ENCODE assay signal across 16 mouse cellular contexts in genomic region chr6:54906053-54907040, GRCm38 (mm10).
DNase-seq lines count a peak whose midpoint lies in the region; ATAC-seq and TF ChIP-seq lines count a peak whose summit lies in the region.
"Had no signal": no experiment of that assay in that cellular context is flagged by ENCODE, and none has a peak within 500 bp of the region (broad histone marks: within the 10 kb centered on the region; RNA-seq: fewer than 3 reads in every experiment).

No protein-coding gene starts in this region.

- WGBS in hindbrain, postnatal 0 days, result 88% methylated on average over 10 of the region's 10 CpGs
- 88% methylated on average over 10 of the region's 10 CpGs for WGBS in hindbrain, embryonic 14.5 days
- WGBS in neural tube, embryonic 12.5 days, result 78% methylated on average over 10 of the region's 10 CpGs
- 90% methylated on average over 10 of the region's 10 CpGs for WGBS in forebrain, embryonic 10.5 days

- no peaks in the 10 kb centered on the region for H3K27me3 ChIP-seq in hindbrain, postnatal 0 days (ENCODE audit: insufficient read depth, low read length)
- no peaks in the 10 kb centered on the region for H3K27me3 ChIP-seq in hindbrain, embryonic 14.5 days (ENCODE audit: control insufficient read depth, insufficient read depth, low read length)
- H3K27me3 ChIP-seq in neural tube, embryonic 12.5 days (replicated peaks), result no peaks in the 10 kb centered on the region
- no peaks in the 10 kb centered on the region for H3K27me3 ChIP-seq in forebrain, embryonic 10.5 days (ENCODE audit: poor library complexity, severe bottlenecking)
- H3K27me3 ChIP-seq: midbrain, embryonic 12.5 days; Patski had no signal

- intact Hi-C loops in gastrocnemius, postnatal 14 days (cut with DNase I; ENCODE audit: low total_unique reads), result no loop called here

- no peaks in the 10 kb centered on the region for H3K9me3 ChIP-seq in hindbrain, postnatal 0 days (ENCODE audit: low read length)
- H3K9me3 ChIP-seq in hindbrain, embryonic 14.5 days (ENCODE audit: control insufficient read depth, low read length), result no peaks in the 10 kb centered on the region
- H3K9me3 ChIP-seq in neural tube, embryonic 12.5 days, result no peaks in the 10 kb centered on the region
- H3K9me3 ChIP-seq in forebrain, embryonic 10.5 days, result no peaks in the 10 kb centered on the region
- H3K9me3 ChIP-seq: midbrain, embryonic 12.5 days had no signal

- DNase-seq in hindbrain, postnatal 0 days (ENCODE audit: low spot score), result no peak
- no peak for DNase-seq in hindbrain, embryonic 14.5 days (ENCODE audit: low spot score)
- peak; percentile 47 for DNase-seq in brain, adult 2 months (ENCODE audit: low read depth, low spot score)
- DNase-seq in gastrocnemius, postnatal 14 days, result peak; percentile 68
- no peak for DNase-seq in cerebellum, adult 11 months
- no peak for DNase-seq in kidney, adult 8-10 months
- DNase-seq in forebrain, embryonic 10.5 days (ENCODE audit: extremely low spot score, low spot score), result no peak
- DNase-seq: adrenal gland, postnatal 36 days; cerebellum, postnatal 14 days; lung, postnatal 14 days; spleen, adult 18-20 months; thymus, adult 18-20 months had no signal

- H3K4me2 ChIP-seq in hindbrain, postnatal 0 days (ENCODE audit: low read depth, low read length), result no peak overlapping the region
- H3K4me2 ChIP-seq in hindbrain, embryonic 14.5 days (replicated peaks), result no peak overlapping the region
- H3K4me2 ChIP-seq in neural tube, embryonic 12.5 days (replicated peaks), result no peak overlapping the region
- H3K4me2 ChIP-seq: midbrain, embryonic 12.5 days had no signal

- H3K36me3 ChIP-seq in hindbrain, postnatal 0 days (ENCODE audit: insufficient read depth, low read length), result no peaks in the 10 kb centered on the region
- H3K36me3 ChIP-seq in hindbrain, embryonic 14.5 days (replicated peaks; ENCODE audit: control insufficient read depth, insufficient read depth), result no peaks in the 10 kb centered on the region
- H3K36me3 ChIP-seq in neural tube, embryonic 12.5 days, result no peaks in the 10 kb centered on the region
- H3K36me3 ChIP-seq in forebrain, embryonic 10.5 days (replicated peaks), result no peaks in the 10 kb centered on the region
- H3K36me3 ChIP-seq: midbrain, embryonic 12.5 days had no signal

- ATAC-seq in hindbrain, postnatal 0 days, result peak; percentile 24; the same call in 1 of the 2 replicates
- ATAC-seq in hindbrain, embryonic 14.5 days (ENCODE audit: low FRiP score), result no peak
- ATAC-seq in neural tube, embryonic 12.5 days (ENCODE audit: low FRiP score, low read depth), result peak; percentile 29; the same call in 1 of the 2 replicates
- ATAC-seq: CD4-positive, CD25-positive, alpha-beta regulatory T cell, adult 4 months; Patski had no signal

- H3K4me1 ChIP-seq in hindbrain, postnatal 0 days (ENCODE audit: insufficient read depth, low read length), result no peaks in the 10 kb centered on the region
- H3K4me1 ChIP-seq in hindbrain, embryonic 14.5 days (replicated peaks; ENCODE audit: control insufficient read depth, insufficient read depth, low read length), result no peaks in the 10 kb centered on the region
- H3K4me1 ChIP-seq in neural tube, embryonic 12.5 days, result 0 out of 2 replicates have a peak, but pooled peaks cover 4% of the 10 kb centered on the region
- no peaks in the 10 kb centered on the region for H3K4me1 ChIP-seq in forebrain, embryonic 10.5 days
- H3K4me1 ChIP-seq: midbrain, embryonic 12.5 days had no signal

- H3K4me3 ChIP-seq in hindbrain, postnatal 0 days (ENCODE audit: low read length), result no peak overlapping the region
- no peak overlapping the region for H3K4me3 ChIP-seq in hindbrain, embryonic 14.5 days (replicated peaks; ENCODE audit: low read length)
- no peak overlapping the region for H3K4me3 ChIP-seq in neural tube, embryonic 12.5 days
- no peak overlapping the region for H3K4me3 ChIP-seq in forebrain, embryonic 10.5 days
- H3K4me3 ChIP-seq: midbrain, embryonic 12.5 days had no signal

- no peak for TF ChIP-seq CTCF in hindbrain, postnatal 0 days (IDR thresholded peaks at IDR 0.05; ENCODE audit: low read depth)

- no peak overlapping the region for H3K9ac ChIP-seq in hindbrain, postnatal 0 days (replicated peaks; ENCODE audit: low read length)
- no peak overlapping the region for H3K9ac ChIP-seq in hindbrain, embryonic 14.5 days
- no peak overlapping the region for H3K9ac ChIP-seq in neural tube, embryonic 12.5 days
- H3K9ac ChIP-seq: midbrain, embryonic 12.5 days had no signal

- H3K27ac ChIP-seq in hindbrain, postnatal 0 days, result no peak overlapping the region
- no peak overlapping the region for H3K27ac ChIP-seq in hindbrain, embryonic 14.5 days
- H3K27ac ChIP-seq in neural tube, embryonic 12.5 days, result no peak overlapping the region
- no peak overlapping the region for H3K27ac ChIP-seq in forebrain, embryonic 10.5 days
- H3K27ac ChIP-seq: midbrain, embryonic 12.5 days had no signal

Comparison
In these comparisons a context has a peak if more than half of its experiments do, and no peak if none do; other contexts are left out.
1. DNase-seq: peak in brain, adult 2 months (single experiment) and gastrocnemius, postnatal 14 days (single experiment); none in hindbrain, postnatal 0 days (single experiment), hindbrain, embryonic 14.5 days (single experiment), cerebellum, adult 11 months (single experiment), kidney, adult 8-10 months (0 of 2) and forebrain, embryonic 10.5 days (single experiment).